Mouse (Mus musculus) liver, embryonic 11.5 days (tissue): Measurements from ENCODE around the gene 4833427G06Rik. TPM values are rescaled to one million over a fixed set of nuclear protein-coding genes. Genes with fewer than 3 reads are reported as not detected.

Source experiments
- ATAC-seq: fragments of 200-750 bp; cut with Nextera tagmentation; replicated peaks from 2 replicates; pipeline ENCODE4 v1.8.0; 2017; ENCODE audit warnings: moderate number of reproducible peaks, mild to moderate bottlenecking, moderate TSS enrichment, moderate library complexity; ENCODE audit not compliant: low FRiP score
- DNase-seq: peaks from one replicate; pipeline ENCODE4 v3.0.0-alpha.2; 2017; ENCODE audit warnings: low spot score
- H3K27ac ChIP-seq: fragments of 300-500 bp; sonication (generic); 2 replicates; pipeline ENCODE4 v1.5.1; 2014; ENCODE audit warnings: mild to moderate bottlenecking, low read depth, low read length, control low read depth
- H3K27me3 ChIP-seq: fragments of 300-500 bp; sonication (generic); replicated peaks from 2 replicates; pipeline ENCODE4 v1.6.1; 2014; ENCODE audit warnings: low read length, mixed read lengths; ENCODE audit not compliant: control insufficient read depth, insufficient read depth
- H3K36me3 ChIP-seq: fragments of 300-500 bp; sonication (generic); 2 replicates; pipeline ENCODE4 v1.6.1; 2014; ENCODE audit warnings: mild to moderate bottlenecking, low read length, moderate library complexity, mixed read lengths; ENCODE audit not compliant: control insufficient read depth, insufficient read depth
- H3K4me1 ChIP-seq: fragments of 300-500 bp; sonication (generic); replicated peaks from 2 replicates; pipeline ENCODE4 v1.6.1; 2014; ENCODE audit warnings: low read length, mixed read lengths; ENCODE audit not compliant: control insufficient read depth, insufficient read depth
- H3K4me2 ChIP-seq: fragments of 300-500 bp; sonication (generic); 2 replicates; pipeline ENCODE4 v1.6.1; 2014; ENCODE audit warnings: mild to moderate bottlenecking, control low read depth, moderate library complexity
- H3K4me3 ChIP-seq: fragments of 300-500 bp; sonication (generic); 2 replicates; pipeline ENCODE4 v1.5.1; 2014; ENCODE audit warnings: low read depth, low read length, control low read depth
- H3K9ac ChIP-seq: fragments of 300-500 bp; sonication (generic); 2 replicates; pipeline ENCODE4 v1.6.1; 2014; ENCODE audit warnings: low read depth, low read length, control low read depth
- H3K9me3 ChIP-seq: fragments of 300-500 bp; sonication (generic); 2 replicates; pipeline ENCODE4 v1.6.1; 2016; ENCODE audit warnings: low read length, inconsistent platforms, mixed read lengths; ENCODE audit not compliant: control insufficient read depth
- WGBS: fragments of 180-500 bp; shearing (Covaris S2); extraction: QIAGEN DNeasy Blood & Tissue Kit; methylation state at CpG from one replicate; pipeline ENCODE4 v1.1.7; 2014; 5-methylcytosine and 5-hydroxymethylcytosine counted together
- polyA plus RNA-seq: library from polyadenylated mRNA; unstranded; fragments of >200 nt; fragmentation: Nextera tagmentation; extraction: Ambion mirVana; gene quantifications from 2 replicates; pipeline ENCODE4 v1.2.1, GENCODE M21; 2014

Gene 4833427G06Rik
- polyA plus RNA-seq, 1 experiment from 2014 or later = not detected

GRCm38 (mm10) chr9:51081614-51082013, 20.3 kb downstream of the 4833427G06Rik start:
- no peaks in the 10 kb centered on the region for H3K9me3 ChIP-seq
- DNase-seq = no peak
- H3K27ac ChIP-seq = no peak overlapping the region
- H3K4me3 ChIP-seq = no peak overlapping the region
- no peak overlapping the region for H3K4me2 ChIP-seq
- no peaks in the 10 kb centered on the region for H3K36me3 ChIP-seq
- ATAC-seq = no peak
- WGBS = 82% methylated on average over 5 of the region's 5 CpGs
- H3K27me3 ChIP-seq = no peaks in the 10 kb centered on the region
- no peak overlapping the region for H3K9ac ChIP-seq
- H3K4me1 ChIP-seq = peaks cover 5% of the 10 kb centered on the region

- ATAC-seq = peak; percentile 92
- Histone ChIP-seq H3K4me3 (peak within 1 kb of the TSS; percentile 59), H3K4me1 (peaks cover 15% of the 10 kb centered on the region), H3K27ac (no peak within 1 kb of the TSS), H3K27me3 (no peaks in the 10 kb centered on the region), H3K4me2 (peak within 1 kb of the TSS; percentile 86), H3K9ac (peak within 1 kb of the TSS; percentile 13), H3K9me3 (no peaks in the 10 kb centered on the region), H3K36me3 (no peaks in the 10 kb centered on the region)
- DNase-seq = peak; percentile 86
- under 1% methylated on average over 14 of the region's 14 CpGs for WGBS
These were observed 24.9 kb downstream of the 4833427G06Rik start, which contains the start of gene Layn for GRCm38 (mm10) chr9:51076979-51077315. Layn (minus strand) TSS chr9:51077094.

- Histone ChIP-seq H3K36me3 (no peaks in the 10 kb centered on the region), H3K9me3 (no peaks in the 10 kb centered on the region), H3K9ac (peak overlapping the region; percentile 13), H3K27me3 (no peaks in the 10 kb centered on the region), H3K4me3 (peak overlapping the region; percentile 59), H3K27ac (no peak overlapping the region), H3K4me2 (peak overlapping the region; percentile 86), H3K4me1 (peaks cover 15% of the 10 kb centered on the region)
- peak; percentile 50 for DNase-seq
- no peak for ATAC-seq
- 1% methylated on average over 17 of the region's 17 CpGs for WGBS
These were observed 25.4 kb downstream of the 4833427G06Rik start for GRCm38 (mm10) chr9:51076300-51076978.

- 33% methylated on average over 3 of the region's 3 CpGs for WGBS
- Histone ChIP-seq H3K4me2 (peak overlapping the region; percentile 86), H3K4me1 (peaks cover 15% of the 10 kb centered on the region), H3K36me3 (no peaks in the 10 kb centered on the region), H3K9me3 (no peaks in the 10 kb centered on the region), H3K27me3 (no peaks in the 10 kb centered on the region), H3K9ac (no peak overlapping the region), H3K27ac (no peak overlapping the region), H3K4me3 (peak overlapping the region; percentile 59; the same call in 1 of the 2 replicates)
- no peak for ATAC-seq
- no peak for DNase-seq
These were observed 26.1 kb downstream of the 4833427G06Rik start for GRCm38 (mm10) chr9:51075780-51076179.

GRCm38 (mm10) chr9:51070801-51071200, 31.1 kb downstream of the 4833427G06Rik start:
- Histone ChIP-seq H3K4me2 (no peak overlapping the region), H3K36me3 (no peaks in the 10 kb centered on the region), H3K27ac (no peak overlapping the region), H3K4me3 (no peak overlapping the region), H3K27me3 (no peaks in the 10 kb centered on the region), H3K4me1 (peaks cover 9% of the 10 kb centered on the region; the same call in 1 of the 2 replicates), H3K9me3 (no peaks in the 10 kb centered on the region), H3K9ac (no peak overlapping the region)
- DNase-seq (no peak), ATAC-seq (no peak)
- WGBS = 38% methylated on average over 4 of the region's 4 CpGs

- no peak for ATAC-seq
- Histone ChIP-seq H3K4me2 (no peak overlapping the region), H3K36me3 (no peaks in the 10 kb centered on the region), H3K27me3 (no peaks in the 10 kb centered on the region), H3K4me1 (peaks cover 2% of the 10 kb centered on the region; the same call in 1 of the 2 replicates), H3K4me3 (no peak overlapping the region), H3K9me3 (no peaks in the 10 kb centered on the region), H3K27ac (no peak overlapping the region), H3K9ac (no peak overlapping the region)
- 74% methylated on average over 3 of the region's 3 CpGs for WGBS
- DNase-seq = no peak
These were observed 33.7 kb downstream of the 4833427G06Rik start for GRCm38 (mm10) chr9:51068202-51068601.

GRCm38 (mm10) chr9:51060601-51061000, 41.3 kb downstream of the 4833427G06Rik start, which contains the start of gene Btg4:
Btg4 (plus strand) TSS chr9:51060901.
- DNase-seq (no peak), ATAC-seq (no peak)
- no peaks in the 10 kb centered on the region for H3K36me3 ChIP-seq
- H3K4me3 ChIP-seq = no peak within 1 kb of the TSS
- H3K27ac ChIP-seq = no peak within 1 kb of the TSS
- H3K4me1 ChIP-seq = no peaks in the 10 kb centered on the region; the same call in 1 of the 2 replicates
- H3K27me3 ChIP-seq = no peaks in the 10 kb centered on the region
- 71% methylated on average over 2 of the region's 2 CpGs for WGBS
- no peak within 1 kb of the TSS for H3K9ac ChIP-seq
- H3K4me2 ChIP-seq = no peak within 1 kb of the TSS
- H3K9me3 ChIP-seq = no peaks in the 10 kb centered on the region

- 74% methylated on average over 4 of the region's 4 CpGs for WGBS
- H3K9ac ChIP-seq = no peak overlapping the region
These were observed 42.8 kb downstream of the 4833427G06Rik start for GRCm38 (mm10) chr9:51058951-51059521.

More at GRCm38 (mm10) chr9:51058951-51059521, 42.8 kb downstream of the 4833427G06Rik start:
- H3K27ac ChIP-seq = no peak overlapping the region
- ATAC-seq = no peak
- no peak overlapping the region for H3K4me3 ChIP-seq
- no peaks in the 10 kb centered on the region for H3K27me3 ChIP-seq
- H3K4me1 ChIP-seq = no peaks in the 10 kb centered on the region; the same call in 1 of the 2 replicates
- DNase-seq = no peak
- H3K4me2 ChIP-seq = no peak overlapping the region
- no peaks in the 10 kb centered on the region for H3K36me3 ChIP-seq
- H3K9me3 ChIP-seq = no peaks in the 10 kb centered on the region
